Mouse (Mus musculus): ENCODE measurements around the gene Asb3.
"Not testable (repeated sequence)": the region's sequence is repeated elsewhere in the genome, so short reads cannot be mapped to it uniquely, and the experiment has no call there.

Asb3 gene

GRCm38 (mm10) chr11:31102188-31102587 lies 217.0 kb downstream of the Asb3 start:
- H3K27me3 ChIP-seq (ENCODE audit: control insufficient read depth, insufficient read depth, low read length, poor library complexity, severe bottlenecking) = no peaks in the 10 kb centered on the region
- H3K36me3 ChIP-seq (ENCODE audit: control insufficient read depth, insufficient read depth, low read length, poor library complexity, severe bottlenecking) = no peaks in the 10 kb centered on the region
- no peak for DNase-seq (ENCODE audit: low read depth, low spot score)

- Histone ChIP-seq H3K27me3 (ENCODE audit: control insufficient read depth, insufficient read depth, low read length, poor library complexity, severe bottlenecking) (no peaks in the 10 kb centered on the region), H3K36me3 (ENCODE audit: control insufficient read depth, insufficient read depth, low read length, poor library complexity, severe bottlenecking) (no peaks in the 10 kb centered on the region)
- no peak for DNase-seq (ENCODE audit: low read depth, low spot score)
These were observed 220.1 kb downstream of the Asb3 start for GRCm38 (mm10) chr11:31105364-31105763.

- not testable (repeated sequence) for H3K36me3 ChIP-seq (ENCODE audit: control insufficient read depth, insufficient read depth, low read length, poor library complexity, severe bottlenecking); H3K27me3 ChIP-seq (ENCODE audit: control insufficient read depth, insufficient read depth, low read length, poor library complexity, severe bottlenecking); DNase-seq (ENCODE audit: low read depth, low spot score)
These were observed 241.7 kb downstream of the Asb3 start for GRCm38 (mm10) chr11:31126964-31127363.

GRCm38 (mm10) chr11:31133726-31134125 lies 248.5 kb downstream of the Asb3 start:
- H3K36me3 ChIP-seq (ENCODE audit: control insufficient read depth, insufficient read depth, low read length, poor library complexity, severe bottlenecking) = not testable (repeated sequence)

GRCm38 (mm10) chr11:31134824-31135223 lies 249.6 kb downstream of the Asb3 start:
- not testable (repeated sequence) for H3K36me3 ChIP-seq (ENCODE audit: control insufficient read depth, insufficient read depth, low read length, poor library complexity, severe bottlenecking); DNase-seq (ENCODE audit: low read depth, low spot score); H3K27me3 ChIP-seq (ENCODE audit: control insufficient read depth, insufficient read depth, low read length, poor library complexity, severe bottlenecking)

More at GRCm38 (mm10) chr11:31133726-31134125, 248.5 kb downstream of the Asb3 start:
- not testable (repeated sequence) for DNase-seq (ENCODE audit: low read depth, low spot score); H3K27me3 ChIP-seq (ENCODE audit: control insufficient read depth, insufficient read depth, low read length, poor library complexity, severe bottlenecking)

GRCm38 (mm10) chr11:31138394-31138793 lies 253.2 kb downstream of the Asb3 start:
- DNase-seq (ENCODE audit: low read depth, low spot score); H3K36me3 ChIP-seq (ENCODE audit: control insufficient read depth, insufficient read depth, low read length, poor library complexity, severe bottlenecking); H3K27me3 ChIP-seq (ENCODE audit: control insufficient read depth, insufficient read depth, low read length, poor library complexity, severe bottlenecking): not testable (repeated sequence)
